Comparison of ENCODE assay signal across 30 mouse cellular contexts in the genomic region with DNA sequence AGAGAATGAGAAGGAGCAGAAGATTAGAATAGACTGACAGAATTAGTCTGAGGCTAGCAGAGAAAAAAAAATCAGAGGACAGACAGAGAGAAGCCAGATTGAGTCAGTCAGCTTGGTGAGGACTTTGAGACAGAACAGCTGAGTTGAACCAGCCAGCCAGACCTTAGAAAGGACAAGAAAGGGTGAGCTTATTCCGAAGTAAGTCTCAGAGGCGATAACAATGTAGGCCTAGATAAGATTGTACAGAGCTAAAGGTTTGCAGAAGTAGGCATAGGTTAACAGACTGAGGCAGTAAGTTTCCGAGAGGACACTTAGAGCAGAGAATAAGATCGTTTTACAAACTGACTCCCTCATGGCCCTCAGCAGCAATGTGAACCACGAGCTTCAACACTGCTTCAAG. TPM values are rescaled to one million over a fixed set of nuclear protein-coding genes. Genes with fewer than 3 reads are reported as not detected.
"Had no signal": no experiment of that assay in that cellular context is flagged by ENCODE, and none has a peak within 500 bp of the region (broad histone marks: within the 10 kb centered on the region; RNA-seq: fewer than 3 reads in every experiment).

No protein-coding gene starts in this region.

- H3K4me2 ChIP-seq: limb, embryonic 12.5 days; limb, embryonic 13.5 days; limb, embryonic 15.5 days; liver, embryonic 11.5 days; liver, embryonic 13.5 days; liver, embryonic 15.5 days; lung, embryonic 14.5 days; lung, embryonic 15.5 days; midbrain, embryonic 11.5 days; midbrain, embryonic 12.5 days; midbrain, embryonic 13.5 days; midbrain, embryonic 15.5 days; neural tube, embryonic 12.5 days had no signal

- DNase-seq: left cerebral cortex, postnatal 4 days; liver; liver, embryonic 13.5 days; lung, adult 18-20 months; lung, adult 2 months; lung, embryonic 14.5 days; lung, postnatal 10 days; lung, postnatal 14 days; lung, postnatal 36 days; lung, postnatal 4 days had no signal

- H3K4me1 ChIP-seq: limb, embryonic 13.5 days; limb, embryonic 15.5 days; lung, embryonic 15.5 days had no signal

- H3K27ac ChIP-seq: left cerebral cortex, adult 2 months; limb, embryonic 10.5 days; limb, embryonic 12.5 days; limb, embryonic 13.5 days; limb, embryonic 15.5 days; liver, embryonic 12.5 days; liver, embryonic 13.5 days; liver, embryonic 14.5 days; liver, embryonic 15.5 days; lung, embryonic 15.5 days; macrophage; midbrain, embryonic 12.5 days; midbrain, embryonic 13.5 days; midbrain, embryonic 15.5 days; neural tube, embryonic 12.5 days had no signal

- H3K36me3 ChIP-seq: limb, embryonic 10.5 days; limb, embryonic 12.5 days; limb, embryonic 13.5 days; limb, embryonic 15.5 days; liver, embryonic 12.5 days; liver, embryonic 13.5 days; liver, embryonic 15.5 days; lung, embryonic 15.5 days; midbrain, embryonic 12.5 days; midbrain, embryonic 13.5 days; midbrain, embryonic 15.5 days; neural tube, embryonic 12.5 days had no signal

- H3K4me3 ChIP-seq: left cerebral cortex, adult 2 months; limb, embryonic 10.5 days; limb, embryonic 12.5 days; limb, embryonic 13.5 days; limb, embryonic 15.5 days; liver, embryonic 12.5 days; liver, embryonic 13.5 days; liver, embryonic 15.5 days; lung, embryonic 15.5 days; midbrain, embryonic 12.5 days; midbrain, embryonic 13.5 days; midbrain, embryonic 15.5 days; myocyte; neural tube, embryonic 12.5 days had no signal

- ATAC-seq: liver, embryonic 12.5 days; midbrain, embryonic 13.5 days; midbrain, embryonic 15.5 days; midbrain, embryonic 16.5 days had no signal

- H3K9ac ChIP-seq: limb, embryonic 12.5 days; limb, embryonic 13.5 days; limb, embryonic 15.5 days; liver, embryonic 12.5 days; liver, embryonic 13.5 days; liver, embryonic 14.5 days; liver, embryonic 15.5 days; lung, embryonic 14.5 days; lung, embryonic 15.5 days; midbrain, embryonic 12.5 days; midbrain, embryonic 13.5 days; midbrain, embryonic 15.5 days; neural tube, embryonic 12.5 days had no signal

- H3K9me3 ChIP-seq: limb, embryonic 10.5 days; limb, embryonic 12.5 days; limb, embryonic 13.5 days; limb, embryonic 15.5 days; liver, embryonic 12.5 days; liver, embryonic 13.5 days; liver, embryonic 15.5 days; lung, embryonic 15.5 days; midbrain, embryonic 12.5 days; midbrain, embryonic 13.5 days; midbrain, embryonic 15.5 days; neural tube, embryonic 12.5 days had no signal

- H3K27me3 ChIP-seq: limb, embryonic 15.5 days; lung, embryonic 15.5 days; midbrain, embryonic 12.5 days; midbrain, embryonic 13.5 days; midbrain, embryonic 15.5 days; neural tube, embryonic 12.5 days had no signal

RNA-seq across cellular contexts. Expression of gene Aunip, which starts 49.5 kb away (rescaled TPM):
- total RNA-seq: monocyte, adult 5-6 weeks had no signal
- polyA plus RNA-seq: liver, adult 2 months; lung, adult 2 months had no signal
